ENCODE assay signal across 17 mouse cellular contexts in the genomic region with DNA sequence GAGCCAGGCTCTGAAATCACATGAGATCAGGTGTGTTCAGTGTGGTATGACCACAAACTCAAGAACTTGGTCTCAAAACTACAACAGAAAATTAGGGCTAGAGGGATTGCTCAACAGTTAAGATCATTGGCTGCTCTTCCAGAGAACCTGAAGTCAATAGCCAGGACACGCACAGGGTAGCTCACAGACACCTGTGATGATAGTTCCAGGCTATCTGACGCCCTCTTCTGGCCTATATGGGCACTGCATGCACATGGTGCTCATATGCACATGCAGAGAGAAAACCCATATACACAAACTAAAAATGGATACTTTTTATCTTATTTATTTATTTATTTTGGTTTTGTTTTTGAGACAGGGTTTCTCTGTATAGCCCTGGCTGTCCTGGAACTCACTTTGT. TPM values are rescaled to one million over a fixed set of nuclear protein-coding genes. Genes with fewer than 3 reads are reported as not detected.
DNase-seq lines count a peak whose midpoint lies in the region; TF ChIP-seq lines count a peak whose summit lies in the region.
"Had no signal": no experiment of that assay in that cellular context is flagged by ENCODE, and none has a peak within 500 bp of the region (broad histone marks: within the 10 kb centered on the region; RNA-seq: fewer than 3 reads in every experiment).

No protein-coding gene starts in this region.

- peaks cover 8 to 10% of the 10 kb centered on the region in 2 experiments for H3K4me1 ChIP-seq in CH12.LX (ENCODE audit: control insufficient read depth in 1 of 2, insufficient read depth in 2 of 2)
- H3K4me1 ChIP-seq in MEL (ENCODE audit: control insufficient read depth in 1 of 2, insufficient read depth in 2 of 2, low read length in 2 of 2): peaks cover 3 to 5% of the 10 kb centered on the region in 2 experiments; a peak in 1 of 4 replicates

- H3K9ac ChIP-seq in CH12.LX (ENCODE audit: insufficient read depth, low read depth) (no peak overlapping the region), MEL (ENCODE audit: control insufficient read depth, low read depth, low read length, poor library complexity, severe bottlenecking) (no peak overlapping the region)
- H3K9ac ChIP-seq: hindbrain, embryonic 12.5 days; neural tube, embryonic 15.5 days had no signal

- in situ Hi-C loops in CH12.LX (cut with MboI; ENCODE audit: low pct_ligation_motif_present, low pct_unique_long_range_greater_than_20kb, low sequenced_read_pairs): loop anchor here (10.0 kb wide), 1 partner anchor 120 kb away; no protein-coding TSS in a partner anchor

- no peak overlapping the region for H3K4me3 ChIP-seq in left cerebral cortex, adult 2 months
- H3K4me3 ChIP-seq in CH12.LX (replicated peaks in 1 of 3; ENCODE audit: low read depth in 2 of 3, low read length in 2 of 3, poor library complexity in 1 of 3) (no peak overlapping the region), MEL (ENCODE audit: control insufficient read depth in 1 of 2, insufficient read depth in 1 of 2, low read depth in 2 of 2, low read length in 2 of 2) (no peak overlapping the region)
- H3K4me3 ChIP-seq: erythroblast, embryonic 14.5 days; hindbrain, embryonic 12.5 days; neural tube, embryonic 15.5 days had no signal

- H3K9me3 ChIP-seq in CH12.LX (replicated peaks; ENCODE audit: low read length) (peaks cover 2% of the 10 kb centered on the region), MEL (replicated peaks; ENCODE audit: insufficient read depth, low read length) (no peaks in the 10 kb centered on the region)
- H3K9me3 ChIP-seq: hindbrain, embryonic 12.5 days; neural tube, embryonic 15.5 days had no signal

- no peak for TF ChIP-seq POLR2A in CH12.LX (IDR thresholded peaks at IDR 0.05; ENCODE audit: low read depth, low read length)
- no peak for TF ChIP-seq POLR2A in MEL (IDR thresholded peaks at IDR 0.05; ENCODE audit: control insufficient read depth in 1 of 2, insufficient read depth in 1 of 2, low read depth in 1 of 2, low read length in 2 of 2, poor library complexity in 1 of 2)

- dilution Hi-C loops in CH12.LX (cut with MboI; ENCODE audit: extremely low pct_ligation_motif_present, extremely low pct_unique_long_range_greater_than_20kb, low sequenced_read_pairs): no loop called here

- intact Hi-C loops in left cerebral cortex, adult 2 months (cut with DNase I): no loop called here

- H3K36me3 ChIP-seq in CH12.LX (replicated peaks in 1 of 2; ENCODE audit: control insufficient read depth in 1 of 2, insufficient read depth in 1 of 2, low read length in 1 of 2) (no peaks in the 10 kb centered on the region), MEL (ENCODE audit: control insufficient read depth in 1 of 2, insufficient read depth in 2 of 2, low read length in 2 of 2) (no peaks in the 10 kb centered on the region)
- H3K36me3 ChIP-seq: hindbrain, embryonic 12.5 days; neural tube, embryonic 15.5 days had no signal

- TF ChIP-seq EP300 in CH12.LX (IDR thresholded peaks at IDR 0.05; ENCODE audit: low read length): no peak
- TF ChIP-seq EP300 in MEL (IDR thresholded peaks at IDR 0.05; ENCODE audit: low read depth in 1 of 2, low read length in 2 of 2): no peak

- H3K27me3 ChIP-seq in CH12.LX (replicated peaks) (peaks cover 6% of the 10 kb centered on the region), MEL (ENCODE audit: control insufficient read depth in 1 of 2, insufficient read depth in 2 of 2, low read length in 2 of 2) (no peaks in the 10 kb centered on the region)
- H3K27me3 ChIP-seq: hindbrain, embryonic 12.5 days; neural tube, embryonic 15.5 days had no signal

- no peaks in the 10 kb centered on the region for H3K79me2 ChIP-seq in CH12.LX (replicated peaks; ENCODE audit: control insufficient read depth, extremely low read depth, insufficient read depth, poor library complexity, severe bottlenecking)
- no peaks in the 10 kb centered on the region for H3K79me2 ChIP-seq in MEL (ENCODE audit: control insufficient read depth, insufficient read depth, low read length, poor library complexity)

- no peak; the same call in 1 of the 2 replicates for TF ChIP-seq RAD21 in CH12.LX (IDR thresholded peaks at IDR 0.05; ENCODE audit: low read depth, low read length)
- no peak for TF ChIP-seq RAD21 in MEL (IDR thresholded peaks at IDR 0.05; ENCODE audit: low read depth, low read length)

- no peak overlapping the region for H3K27ac ChIP-seq in left cerebral cortex, adult 2 months
- H3K27ac ChIP-seq in CH12.LX (ENCODE audit: insufficient read depth, low read depth): no peak overlapping the region
- H3K27ac ChIP-seq in MEL (ENCODE audit: control insufficient read depth, low read depth, low read length): no peak overlapping the region
- H3K27ac ChIP-seq: hindbrain, embryonic 12.5 days; neural tube, embryonic 15.5 days had no signal

- DNase-seq in cerebellum, postnatal 36 days: peak; percentile 42 to 51
- no peak for DNase-seq in cerebellum, adult 11 months
- DNase-seq in left cerebral cortex, adult 2 months (ENCODE audit: extremely low spot score in 1 of 2, low spot score in 2 of 2): no peak
- DNase-seq in left cerebral cortex, adult 9 months (ENCODE audit: low spot score in 2 of 2): no peak
- DNase-seq in CH12.LX (ENCODE audit: extremely low read depth): no peak
- DNase-seq in MEL (ENCODE audit: low read depth, low spot score): peak; percentile 34
- no peak for DNase-seq in frontal cortex, postnatal 14 days (ENCODE audit: low spot score in 2 of 2)
- DNase-seq: adrenal gland, postnatal 10 days; gastrocnemius, postnatal 36 days had no signal

- peak; percentile 34 for TF ChIP-seq CTCF in left cerebral cortex, adult 2 months (IDR thresholded peaks at IDR 0.05)
- TF ChIP-seq CTCF in CH12.LX (conservative IDR thresholded peaks at IDR 0.05 in 1 of 2, IDR thresholded peaks at IDR 0.05 in 1 of 2; ENCODE audit: low read depth in 2 of 2, low read length in 2 of 2): peak; percentile 21 to 39; a peak in 3 of 4 replicates
- peak; percentile 39 to 56 (median 41) for TF ChIP-seq CTCF in MEL (IDR thresholded peaks at IDR 0.05 in 2 of 3, conservative IDR thresholded peaks at IDR 0.05 in 1 of 3; ENCODE audit: control insufficient read depth in 1 of 3, insufficient read depth in 1 of 3, low read depth in 2 of 3, low read length in 3 of 3, poor library complexity in 1 of 3, severe bottlenecking in 1 of 3)

- H3K4me2 ChIP-seq in CH12.LX (ENCODE audit: insufficient read depth, low read depth, poor library complexity, severe bottlenecking): no peak overlapping the region
- H3K4me2 ChIP-seq: hindbrain, embryonic 12.5 days; neural tube, embryonic 15.5 days had no signal

TF ChIP-seq in CH12.LX, 34 proteins besides CTCF, POLR2A, EP300 and RAD21 (continues in another document):
- TF ChIP-seq SIN3A (IDR thresholded peaks at IDR 0.05; ENCODE audit: low read length) (no peak), TBP (conservative IDR thresholded peaks at IDR 0.05; ENCODE audit: low read depth, low read length) (no peak), IRF4 (IDR thresholded peaks at IDR 0.05; ENCODE audit: low read depth, low read length) (no peak), PAX5 (IDR thresholded peaks at IDR 0.05; ENCODE audit: low read length) (no peak), CHD2 (IDR thresholded peaks at IDR 0.05; ENCODE audit: low read length) (no peak), E2F4 (IDR thresholded peaks at IDR 0.05; ENCODE audit: insufficient replicate concordance, low read depth, low read length) (no peak), RCOR1 (conservative IDR thresholded peaks at IDR 0.05; ENCODE audit: low read depth, low read length) (no peak), NRF1 (IDR thresholded peaks at IDR 0.05; ENCODE audit: low read depth, low read length) (no peak)

TF ChIP-seq in MEL, 35 proteins besides CTCF, POLR2A, EP300 and RAD21:
- TF ChIP-seq GABPA (IDR thresholded peaks at IDR 0.05; ENCODE audit: low read depth, low read length): no peak
- TF ChIP-seq SMC3 (IDR thresholded peaks at IDR 0.05; ENCODE audit: low read depth, low read length): peak; percentile 22; the same call in 1 of the 2 replicates
- TF ChIP-seq GATA1 (IDR thresholded peaks at IDR 0.05; ENCODE audit: low read depth, low read length): no peak

RNA-seq across cellular contexts. Expression of gene Rps10, which starts 8.1 kb away (rescaled TPM):
- 100 to 1,000 TPM; 444 to 464 TPM for total RNA-seq in left cerebral cortex, adult 2 months (2021)
- total RNA-seq in CH12.LX (2012; rRNA removed) (3,372 and 3,437 TPM in 2 replicates), CH12.LX (2014; rRNA removed) (2,694 and 3,351 TPM in 2 replicates), MEL (2012; rRNA removed) (3,087 and 3,166 TPM in 2 replicates)
- polyA plus RNA-seq in CH12.LX (2012; ENCODE audit: insufficient read length, low read depth) (2,297 and 2,522 TPM in 2 replicates), MEL (2012; ENCODE audit: insufficient read depth in 1 of 2, insufficient read length in 2 of 2, low read depth in 1 of 2, low replicate concordance in 2 of 2, missing spikeins in 1 of 2) (1,000 to 10,000 TPM; 3,057 to 3,899 TPM)

RNA-seq across cellular contexts. Expression of gene RPS10-NUDT3, which starts 9.6 kb away (rescaled TPM):
- 1 to 10 TPM in 1 of 2 experiments, not detected in 1; 2.0 TPM for total RNA-seq in left cerebral cortex, adult 2 months (2021)
- total RNA-seq in CH12.LX (2012; rRNA removed) (not detected in 2 replicates), CH12.LX (2014; rRNA removed) (not detected in 2 replicates), MEL (2012; rRNA removed) (not detected in 2 replicates)
- polyA plus RNA-seq in CH12.LX (2012; ENCODE audit: insufficient read length, low read depth) (30.3 and 54.1 TPM in 2 replicates), MEL (2012; ENCODE audit: insufficient read depth in 1 of 2, insufficient read length in 2 of 2, low read depth in 1 of 2, low replicate concordance in 2 of 2, missing spikeins in 1 of 2) (10 to 100 TPM in 1 of 2 experiments, not detected in 1; 37.3 TPM)
- total RNA-seq: gastrocnemius, postnatal 36 days; left cerebral cortex, postnatal 36 days; megakaryocyte-erythroid progenitor cell, adult 5-6 weeks had no signal
- polyA plus RNA-seq: erythroblast, embryonic 14.5 days; heart, embryonic 14.5 days; hindbrain, embryonic 12.5 days; kidney, embryonic 14.5 days; liver, embryonic 16.5 days; neural tube, embryonic 15.5 days had no signal

RNA-seq across cellular contexts. Expression of gene Pacsin1, which starts 10.7 kb away (rescaled TPM):
- total RNA-seq in left cerebral cortex, adult 2 months (2021): 100 to 1,000 TPM; 436 to 459 TPM
- total RNA-seq in CH12.LX (2012; rRNA removed): 11.4 and 13.2 TPM in 2 replicates
- 1.9 and 2.3 TPM in 2 replicates for total RNA-seq in CH12.LX (2014; rRNA removed)
- polyA plus RNA-seq in CH12.LX (2012; ENCODE audit: insufficient read length, low read depth): 14.0 and 15.9 TPM in 2 replicates
- not detected in 2 replicates for total RNA-seq in MEL (2012; rRNA removed)
- under 1 TPM in 1 of 2 experiments, not detected in 1; 0.17 TPM for polyA plus RNA-seq in MEL (2012; ENCODE audit: insufficient read depth in 1 of 2, insufficient read length in 2 of 2, low read depth in 1 of 2, low replicate concordance in 2 of 2, missing spikeins in 1 of 2)
- total RNA-seq: megakaryocyte-erythroid progenitor cell, adult 5-6 weeks had no signal

RNA-seq across cellular contexts. Expression of gene Nudt3, which starts 21.3 kb away (rescaled TPM):
- 100 to 1,000 TPM; 550 to 603 TPM for total RNA-seq in left cerebral cortex, adult 2 months (2021)
- total RNA-seq in CH12.LX (2012; rRNA removed): 69.2 and 81.9 TPM in 2 replicates
- 44.6 and 54.4 TPM in 2 replicates for total RNA-seq in CH12.LX (2014; rRNA removed)
- 58.3 and 64.5 TPM in 2 replicates for polyA plus RNA-seq in CH12.LX (2012; ENCODE audit: insufficient read length, low read depth)
- 93.8 and 96.5 TPM in 2 replicates for total RNA-seq in MEL (2012; rRNA removed)
- polyA plus RNA-seq in MEL (2012; ENCODE audit: insufficient read depth in 1 of 2, insufficient read length in 2 of 2, low read depth in 1 of 2, low replicate concordance in 2 of 2, missing spikeins in 1 of 2): 100 to 1,000 TPM in 1 of 2 experiments, 10 to 100 TPM in 1; 97.0 to 258 TPM

Comparison
In these comparisons a context has a peak if more than half of its experiments do, and no peak if none do; other contexts are left out.
1. DNase-seq: peak in cerebellum, postnatal 36 days (2 of 2) and MEL (single experiment); none in cerebellum, adult 11 months (single experiment), left cerebral cortex, adult 2 months (0 of 2), left cerebral cortex, adult 9 months (0 of 2), CH12.LX (single experiment) and frontal cortex, postnatal 14 days (0 of 2).
2. RNA of gene Pacsin1, which starts 10.7 kb away (total RNA-seq): 436 to 459 TPM in left cerebral cortex, adult 2 months; 1.9 to 13.2 TPM in CH12.LX and not detected in MEL; every median in the first group is over 10 times any median in the second.
3. Peak in every context shown above with its lines, with median percentiles within 50 percentile points of each other: CTCF ChIP-seq.